Mouse (Mus musculus): ENCODE results near the gene Elp1.
A peak's percentile ranks its signal among the peaks of the same experiment; 100 is the strongest.

Elp1 gene

DNA sequence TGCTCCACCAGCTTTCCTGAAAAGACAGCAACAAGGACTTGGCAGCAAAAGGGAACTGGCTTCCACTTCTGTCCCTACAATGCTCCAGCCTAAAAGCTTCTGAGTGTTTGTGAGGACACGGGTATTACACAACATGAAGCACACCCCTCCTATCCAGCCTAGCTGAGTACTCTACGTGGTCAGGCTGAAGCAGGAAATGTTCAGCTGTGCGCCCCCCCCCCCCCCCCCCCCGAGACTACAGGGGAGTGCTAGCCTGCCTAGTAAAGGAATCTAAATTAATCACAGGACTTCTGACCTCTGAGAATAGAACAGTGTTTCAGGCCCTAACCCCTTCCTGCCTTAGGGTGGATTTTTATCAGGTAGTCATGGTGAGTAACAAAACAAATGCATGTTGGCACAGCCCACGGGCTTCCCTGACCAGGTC is 34.3 kb downstream of the Elp1 start:
- DNase-seq = no peak

DNA sequence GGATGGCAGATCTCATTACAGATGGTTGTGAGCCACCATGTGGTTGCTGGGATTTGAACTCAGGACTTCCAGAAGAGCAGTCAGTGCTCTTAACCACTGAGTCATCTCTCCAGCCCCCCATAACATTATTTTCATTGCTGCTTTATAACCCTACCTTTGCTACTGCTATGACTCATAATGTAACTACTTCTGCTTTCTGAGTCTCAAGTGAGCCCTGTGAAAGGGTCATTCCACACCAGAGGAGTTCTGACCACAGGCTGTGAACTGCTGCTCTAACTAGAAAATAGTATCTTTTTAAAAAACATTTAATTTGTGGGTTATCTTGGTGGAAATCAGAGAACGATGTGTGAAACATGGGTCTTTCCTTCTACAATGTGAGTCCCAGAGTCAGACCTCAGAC is 44.4 kb downstream of the Elp1 start:
- DNase-seq = no peak

DNA sequence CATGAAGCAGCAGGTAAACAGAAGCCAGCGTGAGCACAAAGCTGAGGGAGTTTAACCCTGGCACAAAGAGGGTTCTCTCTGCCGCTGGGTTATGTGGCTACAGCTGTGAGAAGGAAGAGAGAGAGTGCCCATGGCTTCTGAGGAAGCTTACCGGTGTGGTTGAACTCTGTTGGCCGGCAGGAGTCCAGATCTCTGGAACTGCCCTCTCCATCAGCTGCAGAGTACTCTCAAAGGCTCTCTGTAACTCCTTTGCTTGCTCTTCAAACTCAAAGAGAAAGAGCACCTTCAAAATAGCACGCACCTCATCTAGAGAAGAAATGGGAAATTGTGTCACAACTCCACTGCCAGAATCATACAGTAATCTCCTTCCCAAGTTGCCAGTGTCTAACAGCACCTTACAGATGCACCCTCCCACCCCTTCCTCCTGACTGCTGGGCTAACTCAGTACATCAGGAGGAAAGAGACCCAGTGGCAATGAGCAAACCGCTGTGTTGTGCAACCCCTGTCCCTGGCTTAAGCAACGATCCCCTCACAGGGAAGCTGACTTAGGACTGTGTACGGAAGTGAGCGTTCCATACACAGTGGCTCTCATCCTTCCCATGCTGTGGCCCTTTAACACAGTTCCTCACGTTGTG is 45.0 kb downstream of the Elp1 start:
- no peak for DNase-seq

DNA sequence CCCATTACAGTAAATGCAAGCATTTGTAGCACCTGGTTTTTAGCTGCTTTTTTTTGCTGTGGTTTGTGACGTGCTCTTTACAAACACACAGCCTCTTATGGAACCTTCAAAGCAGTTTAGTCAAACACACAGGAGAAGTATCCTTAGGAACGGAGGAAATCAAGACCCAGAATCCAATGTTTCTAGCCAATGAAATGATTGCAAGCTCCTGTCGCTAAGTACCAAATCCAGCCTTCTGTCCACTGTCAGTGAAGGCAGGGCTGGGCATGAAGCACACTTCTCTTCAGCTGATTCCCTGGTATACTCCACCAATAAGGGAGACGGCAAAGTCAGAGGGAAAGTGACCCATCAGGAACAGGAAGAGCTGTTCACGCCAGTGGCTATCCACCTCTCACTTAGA is 46.1 kb downstream of the Elp1 start:
- DNase-seq = no peak

DNA sequence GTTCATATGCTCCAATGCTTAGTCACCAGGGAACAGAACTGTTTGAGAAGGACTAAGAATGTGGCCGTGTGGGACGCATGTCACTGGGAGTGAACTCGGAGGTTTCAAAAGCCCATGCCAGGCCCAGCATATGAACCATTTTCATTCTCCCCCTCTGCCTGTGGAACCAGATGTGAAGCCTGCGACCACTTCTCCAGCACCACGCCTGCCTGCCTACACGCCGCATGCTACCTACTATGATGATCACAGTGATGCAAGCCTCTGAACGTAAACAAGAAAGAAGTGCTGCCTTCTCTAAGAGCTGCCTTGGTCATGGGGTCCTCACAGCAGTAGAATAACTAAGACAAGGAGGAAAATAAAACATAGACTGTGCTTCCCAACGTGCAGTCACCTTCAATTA is 54.7 kb downstream of the Elp1 start:
- no peak for DNase-seq

DNA sequence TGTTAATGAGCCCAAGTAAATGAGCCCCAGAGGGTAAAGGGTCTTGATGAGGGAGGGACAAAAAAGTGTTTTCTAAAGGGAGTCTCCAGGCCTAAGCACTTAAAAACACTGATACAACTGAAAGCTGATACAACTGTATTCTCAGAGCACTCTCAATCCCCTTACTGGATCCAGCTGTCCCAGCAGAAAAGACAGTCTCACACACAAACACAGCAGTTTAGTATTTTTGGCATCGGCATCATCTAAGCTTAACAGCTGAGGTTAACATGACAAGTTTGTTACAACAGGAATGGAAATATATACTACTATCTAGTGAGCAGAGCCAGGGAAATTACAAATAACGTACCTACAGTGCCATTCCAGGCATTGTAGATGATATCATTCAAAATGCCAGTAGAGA is 55.8 kb downstream of the Elp1 start:
- DNase-seq = no peak

DNA sequence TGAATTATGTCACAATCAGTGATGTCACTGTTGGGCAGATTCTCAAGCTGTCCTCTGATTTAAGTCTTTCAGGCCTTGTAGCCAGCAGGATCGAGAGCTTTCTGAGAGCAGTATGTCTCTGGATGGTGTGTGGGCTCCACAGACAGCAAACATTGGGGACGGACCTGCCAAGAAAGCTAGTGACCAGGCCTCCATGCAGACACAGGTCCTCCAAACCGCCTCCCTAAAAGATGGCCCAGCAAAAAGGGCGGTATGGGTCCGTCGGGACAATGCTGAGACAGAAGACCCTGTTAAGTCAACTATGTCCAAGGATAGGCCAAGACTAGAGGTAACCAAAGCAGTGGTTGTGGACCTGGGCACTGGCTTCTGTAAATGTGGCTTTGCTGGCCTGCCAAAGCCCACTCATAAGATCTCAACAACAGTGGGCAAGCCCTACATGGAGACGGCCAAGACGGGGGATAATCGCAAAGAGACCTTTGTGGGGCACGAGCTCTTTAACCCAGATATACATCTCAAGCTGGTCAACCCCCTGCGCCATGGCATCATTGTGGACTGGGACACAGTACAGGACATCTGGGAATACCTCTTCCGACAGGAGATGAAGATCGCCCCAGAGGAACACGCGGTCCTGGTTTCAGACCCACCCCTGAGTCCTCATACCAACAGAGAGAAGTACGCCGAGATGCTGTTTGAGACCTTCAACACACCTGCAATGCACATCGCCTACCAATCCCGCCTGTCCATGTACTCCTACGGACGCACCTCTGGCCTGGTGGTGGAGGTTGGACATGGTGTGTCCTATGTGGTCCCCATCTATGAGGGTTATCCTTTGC is 58.6 kb downstream of the Elp1 start, which contains the start of gene Actl7a:
TSS of gene Actl7a (plus strand) at position 51 of the 833 bp plus-strand sequence.
- no peak for DNase-seq

DNA sequence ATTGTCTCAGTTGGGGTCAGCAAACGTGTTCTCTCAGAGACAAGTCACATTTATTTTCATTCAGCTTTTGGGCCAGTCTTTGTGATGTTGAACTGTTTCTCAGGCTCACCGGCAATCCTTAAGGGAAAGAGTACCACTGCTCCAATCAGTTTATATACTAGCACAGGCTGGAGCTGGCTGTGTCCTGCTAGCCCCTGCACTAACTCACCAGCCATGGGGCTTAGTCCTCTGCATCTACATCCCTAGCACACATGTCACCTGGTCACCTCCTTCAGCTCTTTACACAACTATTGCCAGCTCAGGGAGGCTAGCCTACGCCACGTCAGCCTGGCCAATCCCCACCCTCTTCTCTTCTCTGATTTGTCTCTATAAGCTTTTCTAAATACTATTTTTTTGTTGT is 59.4 kb downstream of the Elp1 start:
- DNase-seq = no peak

DNA sequence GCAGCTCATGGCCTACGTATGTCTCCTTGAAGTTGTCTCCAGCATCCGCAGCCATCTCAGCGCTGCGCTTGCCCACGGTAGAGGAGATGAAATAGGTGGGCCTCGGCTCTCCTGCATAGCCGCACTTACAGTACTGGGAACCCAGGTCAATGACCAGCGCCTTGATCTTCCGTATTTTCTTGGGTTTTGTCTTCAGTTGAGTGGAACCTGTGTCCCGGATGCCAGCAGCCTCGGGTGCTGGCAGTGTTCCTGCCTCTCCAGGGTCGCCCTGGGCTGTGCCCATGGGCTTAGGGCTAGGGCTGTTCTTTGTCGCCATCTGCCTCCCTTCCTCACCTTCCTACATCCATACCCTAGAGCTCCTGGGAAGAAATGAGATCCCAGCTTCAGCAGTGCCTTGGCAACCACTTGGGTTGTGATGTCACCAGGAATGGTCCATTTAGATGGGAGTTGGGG is 61.1 kb downstream of the Elp1 start, which contains the start of gene Actl7b:
TSS of gene Actl7b (minus strand) at position 403 of the 453 bp plus-strand sequence.
- no peak for DNase-seq

DNA sequence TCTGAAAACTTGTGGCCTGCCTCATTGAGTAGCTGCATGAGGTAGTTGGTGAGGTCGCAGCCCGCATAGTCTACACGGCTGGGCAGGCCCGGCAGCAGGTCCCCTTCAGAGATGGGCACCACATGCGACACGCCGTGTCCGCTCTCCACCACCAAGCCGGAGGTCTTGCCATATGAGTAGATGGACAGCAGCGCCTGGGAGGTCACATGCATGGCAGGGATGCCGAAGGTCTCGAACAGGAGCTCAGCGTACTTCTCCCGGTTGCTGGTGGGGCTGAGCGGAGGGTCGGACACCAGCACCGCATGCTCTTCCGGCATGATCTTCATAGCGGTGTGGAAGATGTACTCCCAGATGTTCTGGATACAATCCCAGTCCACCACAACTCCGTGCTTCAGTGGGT is 61.5 kb downstream of the Elp1 start:
- DNase-seq = no peak

DNA sequence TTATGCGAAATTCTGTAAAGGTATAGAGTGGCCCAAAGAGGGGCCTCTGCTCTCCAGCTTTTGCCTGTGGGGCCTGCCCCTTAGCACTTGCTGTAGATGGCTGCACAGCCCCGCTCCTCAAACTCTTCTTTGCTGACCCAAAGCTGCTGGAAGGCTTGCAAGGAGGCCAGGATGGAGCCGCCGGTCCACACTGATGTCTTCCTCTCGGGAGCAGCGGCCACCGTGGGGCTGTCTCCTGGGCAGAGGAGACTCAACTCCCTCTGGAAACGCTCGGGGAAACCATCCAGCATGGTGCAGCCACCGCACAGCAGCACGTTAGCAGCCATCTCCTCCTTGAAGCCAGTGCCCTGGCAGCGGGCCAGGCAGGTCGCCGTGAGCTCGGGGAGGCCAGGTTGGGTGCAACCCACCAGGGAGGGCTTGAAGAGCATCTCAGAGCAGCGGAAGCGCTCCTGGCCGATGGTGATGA is 62.1 kb downstream of the Elp1 start, which contains the start of gene Gm26657:
TSS of gene Gm26657 (plus strand) at position 51 of the 466 bp plus-strand sequence.
- no peak for DNase-seq

DNA sequence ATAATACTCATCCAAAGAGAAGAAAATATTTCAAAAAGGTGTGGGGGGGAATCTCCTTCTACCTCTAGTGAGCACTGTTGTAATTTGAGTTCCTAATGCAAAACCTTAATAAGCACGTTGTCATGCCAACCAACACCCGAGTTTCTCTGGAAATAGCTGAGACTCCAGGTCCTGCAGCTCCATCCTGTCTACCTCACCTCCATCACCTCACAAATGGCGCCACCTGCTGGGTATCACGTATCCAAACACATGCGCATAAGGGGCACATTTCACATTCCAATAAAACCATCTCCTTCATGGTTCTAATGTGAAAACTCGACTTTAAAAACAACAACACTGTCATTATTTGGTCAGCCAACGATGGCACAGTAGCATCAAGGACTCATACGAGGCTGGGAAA is 76.3 kb downstream of the Elp1 start:
- no peak for DNase-seq

DNA sequence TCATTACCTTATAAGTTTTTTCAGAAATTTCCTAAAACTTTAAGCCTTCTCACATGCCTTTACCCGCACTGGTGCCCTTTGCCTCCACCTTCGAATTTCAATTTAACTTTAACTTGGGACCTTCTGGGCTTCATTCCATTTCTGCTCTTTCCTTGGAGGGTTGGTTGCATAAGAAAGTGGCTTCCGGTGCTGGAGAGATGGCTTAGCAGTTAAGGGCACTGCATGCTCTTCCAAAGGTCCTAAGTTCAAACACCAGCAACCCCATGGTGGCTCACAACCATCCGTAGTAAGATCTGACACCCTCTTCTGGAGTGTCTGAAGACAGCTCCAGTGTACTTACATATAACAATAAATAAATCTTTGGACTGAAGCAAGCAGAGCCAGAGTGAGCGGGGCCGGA is 78.9 kb downstream of the Elp1 start:
- DNase-seq = no peak

DNA sequence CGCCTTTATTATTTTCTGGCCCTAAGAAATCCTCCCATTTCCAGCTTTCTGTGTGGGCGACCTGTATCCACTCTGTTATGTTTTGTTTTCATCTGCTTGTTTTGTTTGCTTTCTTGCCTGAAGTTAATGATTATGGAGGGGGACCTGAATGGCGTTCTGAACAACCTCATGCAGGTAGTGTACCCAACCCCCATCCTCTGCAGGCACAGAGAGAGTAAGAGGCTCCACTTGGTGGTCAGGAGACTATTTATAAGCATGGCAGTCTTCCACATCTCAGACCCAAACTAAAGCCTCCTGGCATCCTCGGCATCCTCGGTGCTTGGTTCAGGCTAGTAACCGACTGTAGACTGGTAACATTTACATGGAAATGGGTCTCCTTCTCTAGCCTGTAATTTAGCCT is 79.8 kb downstream of the Elp1 start:
- no peak for DNase-seq

DNA sequence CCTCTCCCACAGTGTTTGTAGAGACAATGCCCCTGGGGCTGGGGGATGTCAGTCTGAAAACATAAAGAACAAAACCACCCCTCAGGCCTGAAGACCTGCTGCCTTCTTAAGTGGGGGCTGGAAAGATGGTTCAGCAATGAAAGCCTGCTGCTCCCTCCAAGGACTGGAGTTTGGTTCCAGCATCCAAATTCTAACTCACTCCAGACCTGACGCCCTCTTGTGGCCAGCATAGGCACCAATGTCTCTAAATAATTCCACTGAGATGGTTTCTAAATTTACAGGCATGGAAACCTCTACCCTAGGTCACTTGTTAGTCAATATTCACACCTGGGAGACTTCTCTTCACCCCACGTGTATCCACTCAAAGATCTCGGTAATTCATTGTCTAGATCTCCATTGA is 80.7 kb downstream of the Elp1 start:
- DNase-seq = peak; percentile 5

DNA sequence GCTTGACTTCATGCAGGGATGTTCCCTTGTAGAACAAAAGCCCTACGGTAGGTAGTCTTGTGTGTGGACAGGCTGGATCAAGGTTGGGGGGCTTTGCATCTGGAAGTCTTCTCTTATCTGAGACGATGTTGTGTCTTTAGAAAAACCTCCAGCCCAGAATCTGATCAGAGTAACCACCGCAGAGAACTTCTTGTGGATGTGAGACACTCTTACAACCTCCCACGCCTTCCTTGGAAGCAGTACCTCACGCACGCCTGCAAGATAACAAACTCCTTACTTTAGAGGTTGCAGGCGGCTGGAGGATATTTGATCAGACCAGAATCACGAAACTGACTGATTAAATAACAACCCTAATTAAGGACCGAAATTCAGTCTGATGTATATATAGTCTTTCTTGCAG is 81.7 kb downstream of the Elp1 start:
- no peak for DNase-seq

DNA sequence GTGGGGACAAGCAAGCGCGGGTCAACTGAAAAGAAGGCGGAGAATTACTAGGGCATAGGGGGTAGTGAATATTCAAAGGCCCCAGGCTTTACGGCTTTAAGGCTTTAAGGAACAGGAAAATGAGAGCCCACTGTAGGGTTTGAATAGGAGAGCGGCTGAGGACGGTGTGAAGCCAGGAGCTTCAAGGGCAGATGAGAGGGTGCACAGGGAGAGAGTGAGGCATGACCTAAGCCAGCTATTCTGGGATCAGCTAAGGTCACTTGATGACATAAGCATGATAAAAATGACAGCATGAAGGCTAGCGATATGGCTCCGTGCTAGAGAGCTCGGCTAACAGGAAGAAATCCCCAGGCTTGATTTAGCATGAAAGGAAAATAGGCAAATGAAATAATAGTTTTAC is 82.7 kb downstream of the Elp1 start:
- DNase-seq = no peak

DNA sequence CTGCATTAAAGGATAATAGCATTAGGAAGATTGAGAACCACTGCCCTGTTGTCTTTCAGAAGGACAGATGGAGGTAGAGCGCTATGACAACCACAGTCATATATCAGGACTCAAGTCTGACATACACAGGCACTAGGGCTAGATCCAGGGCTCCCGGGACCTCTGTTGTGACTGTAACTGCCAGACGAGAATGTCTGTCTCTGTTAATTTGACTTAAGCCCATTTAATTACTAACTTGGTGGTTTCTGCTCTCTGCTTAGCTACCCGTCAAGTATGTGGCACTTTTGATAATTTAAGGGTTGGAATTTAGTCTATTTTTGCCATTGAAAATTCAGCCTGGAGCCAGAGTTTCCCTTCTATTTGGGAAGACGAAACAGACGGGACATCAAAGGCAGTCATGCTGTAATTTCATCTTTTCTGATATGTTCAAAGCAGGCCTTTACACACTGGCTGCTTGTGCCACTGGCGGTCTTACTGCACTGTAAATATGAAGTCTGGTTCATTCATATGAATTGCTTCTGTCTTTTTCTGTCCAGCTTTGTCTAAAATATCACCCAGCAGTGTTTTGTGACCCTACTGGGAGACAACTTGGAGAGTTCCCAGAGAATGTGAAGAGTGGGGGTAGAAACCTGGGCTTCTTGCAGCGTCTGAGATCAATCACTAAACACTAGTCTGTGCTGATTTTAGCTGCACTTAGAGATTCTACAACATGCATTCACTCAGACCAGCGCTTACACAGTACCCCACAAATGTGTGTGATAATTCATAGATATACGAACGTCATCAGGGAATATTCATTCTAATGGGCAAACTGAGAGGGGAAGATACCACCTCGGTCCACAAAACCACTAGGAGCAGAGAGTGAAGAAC is 83.3 kb downstream of the Elp1 start:
- no peak for DNase-seq

DNA sequence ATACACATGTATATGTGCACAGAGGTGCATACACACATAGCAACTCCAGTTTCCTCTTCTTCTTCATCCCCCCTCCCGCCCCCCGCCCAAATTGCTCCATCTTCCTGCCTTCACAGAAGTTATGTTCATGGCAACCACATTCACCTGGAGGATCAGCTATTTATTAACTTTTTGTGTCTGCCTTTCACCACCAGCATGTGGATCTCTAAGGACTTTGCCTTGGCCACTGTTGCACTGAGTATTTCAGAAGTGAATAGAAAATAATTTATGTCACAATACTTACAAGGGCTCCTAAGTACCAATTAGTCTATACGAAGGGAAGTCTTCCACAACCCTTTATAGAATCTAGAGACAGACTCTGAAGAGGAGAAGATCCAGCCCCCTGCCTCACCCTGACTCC is 84.2 kb downstream of the Elp1 start:
- no peak for DNase-seq

DNA sequence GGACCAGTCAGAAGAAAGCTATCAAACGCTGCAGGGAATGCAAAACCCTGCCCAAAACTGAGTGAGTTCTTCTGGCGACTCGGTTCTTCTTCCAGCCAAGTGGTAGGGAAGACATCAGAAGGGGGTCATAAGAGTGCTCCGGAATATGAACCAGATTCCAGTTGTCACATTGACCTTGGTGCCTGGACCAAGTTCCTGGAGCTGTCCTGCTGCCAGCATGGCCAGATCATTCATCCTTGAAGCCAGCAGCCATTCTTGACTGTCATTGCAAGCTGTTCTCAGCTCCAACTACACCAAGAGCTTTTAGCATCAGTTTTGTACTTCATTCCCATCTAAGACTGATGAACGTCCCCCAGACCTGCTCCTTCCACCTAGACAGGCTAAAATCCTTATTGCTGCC is 85.3 kb downstream of the Elp1 start:
- no peak for DNase-seq

DNA sequence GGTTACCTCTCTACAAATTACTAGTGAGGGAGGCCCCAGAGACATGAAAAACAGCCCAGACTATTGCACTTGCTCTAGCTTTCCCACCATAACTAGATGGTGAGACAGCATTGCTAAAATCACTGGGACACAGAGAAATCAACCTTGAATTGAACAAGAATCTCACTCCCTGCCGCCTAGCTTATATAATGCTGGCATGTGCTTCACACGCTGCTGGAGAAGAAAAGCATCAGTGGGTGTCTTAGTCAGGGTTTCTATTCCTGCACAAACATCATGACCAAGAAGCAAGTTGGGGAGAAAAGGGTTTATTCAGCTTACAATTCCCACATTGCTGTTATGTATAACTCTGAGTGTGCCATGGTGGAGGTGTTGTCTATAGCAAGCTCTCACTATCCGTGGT is 89.0 kb downstream of the Elp1 start:
- no peak for DNase-seq

DNA sequence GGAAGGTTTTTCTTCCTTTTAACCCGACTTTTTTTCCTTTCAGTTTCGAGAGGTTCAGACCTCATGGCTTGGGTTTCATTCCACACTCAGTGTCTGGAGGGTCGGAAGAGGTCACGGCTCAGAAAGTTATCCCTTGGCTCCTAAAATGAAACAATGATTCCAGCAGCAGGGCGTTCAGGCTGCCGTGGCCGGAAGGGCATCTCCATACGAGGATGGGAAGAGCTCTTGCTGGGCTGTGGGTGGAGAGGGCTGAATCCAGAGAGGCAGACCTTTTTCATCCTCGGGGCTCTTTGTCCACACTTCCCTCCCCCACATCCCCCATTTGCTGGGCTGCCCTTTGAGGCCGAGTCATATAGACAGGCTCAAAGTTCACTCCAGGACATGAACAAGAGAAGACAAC is 99.9 kb downstream of the Elp1 start:
- DNase-seq = no peak
